Mouse (Mus musculus): ENCODE measurements around the gene Hilpda. TPM values are rescaled to one million over a fixed set of nuclear protein-coding genes. Genes with fewer than 3 reads are reported as not detected.

Hilpda gene
- total RNA-seq, 2 experiments from 2014 or later = 6.0 to 7.0 TPM

Other genes starting within 250 kb of the Hilpda start
- gene Lep, start 212.3 kb upstream of the Hilpda start, total RNA-seq (2021) = 10 to 100 TPM in 1 of 2 experiments, 1 to 10 TPM in 1; 1.5 to 15.6 TPM
- 10 to 100 TPM; 28.4 to 29.7 TPM for gene Rbm28, start 107.5 kb upstream of the Hilpda start, total RNA-seq (2021)
- gene Prrt4, start 92.9 kb upstream of the Hilpda start, total RNA-seq (2021) = 1 to 10 TPM; 3.2 TPM
- 10 to 100 TPM; 74.9 to 83.1 TPM for gene Impdh1, start 56.1 kb upstream of the Hilpda start, total RNA-seq (2021)
- not detected for gene Fam71f2, start 7.1 kb downstream of the Hilpda start, total RNA-seq (2021)
- not detected for gene Fam71f1, start 46.7 kb downstream of the Hilpda start, total RNA-seq (2021)
- gene Calu, start 75.6 kb downstream of the Hilpda start, total RNA-seq (2021) = 100 to 1,000 TPM; 139 to 152 TPM
- not detected for gene Opn1sw, start 116.0 kb downstream of the Hilpda start, total RNA-seq (2021)
- gene Ccdc136, start 123.8 kb downstream of the Hilpda start, total RNA-seq (2021) = 1 to 10 TPM; 3.3 to 3.9 TPM
- gene Flnc, start 160.8 kb downstream of the Hilpda start, total RNA-seq (2021) = 1 to 10 TPM; 4.7 to 5.1 TPM
- 100 to 1,000 TPM; 205 to 224 TPM for gene Atp6v1f, start 195.2 kb downstream of the Hilpda start, total RNA-seq (2021)
- gene Atp6v1fnb, start 198.9 kb downstream of the Hilpda start, total RNA-seq (2021) = under 1 TPM in 1 of 2 experiments, not detected in 1; 0.43 TPM
- 1 to 10 TPM; 3.5 to 4.6 TPM for gene Kcp, start 235.5 kb downstream of the Hilpda start, total RNA-seq (2021)

Data from adrenal gland, postnatal 36 days (tissue).